Mouse (Mus musculus): ENCODE results near the gene Epc2. TPM values are rescaled to one million over a fixed set of nuclear protein-coding genes. Genes with fewer than 3 reads are reported as not detected.

The Epc2 gene
- polyA plus RNA-seq, 1 experiment from 2014 or later, result 8.2 TPM

GRCm38 (mm10) chr2:49582546-49582945, 131.3 kb downstream of the Epc2 start:
- ATAC-seq (ENCODE audit: insufficient read depth) (no peak), DNase-seq (no peak)
- Histone ChIP-seq H3K9ac (no peak overlapping the region), H3K36me3 (ENCODE audit: insufficient read depth) (no peaks in the 10 kb centered on the region), H3K4me1 (ENCODE audit: insufficient read depth) (no peaks in the 10 kb centered on the region), H3K9me3 (ENCODE audit: low read depth, low read length) (no peaks in the 10 kb centered on the region), H3K4me3 (ENCODE audit: low read depth, low read length) (no peak overlapping the region), H3K27me3 (ENCODE audit: insufficient read depth, low read length) (no peaks in the 10 kb centered on the region), H3K27ac (ENCODE audit: low read depth) (no peak overlapping the region), H3K4me2 (no peak overlapping the region)
- 79% methylated on average over 5 of the region's 5 CpGs for WGBS
- no peak for TF ChIP-seq CTCF (IDR thresholded peaks at IDR 0.05; ENCODE audit: low read depth)

GRCm38 (mm10) chr2:49583311-49583710, 132.0 kb downstream of the Epc2 start:
- no peak for DNase-seq
- Histone ChIP-seq H3K4me3 (ENCODE audit: low read depth, low read length) (no peak overlapping the region), H3K27ac (ENCODE audit: low read depth) (no peak overlapping the region), H3K4me1 (ENCODE audit: insufficient read depth) (no peaks in the 10 kb centered on the region), H3K9ac (no peak overlapping the region), H3K9me3 (ENCODE audit: low read depth, low read length) (no peaks in the 10 kb centered on the region), H3K4me2 (no peak overlapping the region), H3K27me3 (ENCODE audit: insufficient read depth, low read length) (no peaks in the 10 kb centered on the region), H3K36me3 (ENCODE audit: insufficient read depth) (no peaks in the 10 kb centered on the region)
- TF ChIP-seq CTCF (IDR thresholded peaks at IDR 0.05; ENCODE audit: low read depth), result no peak
- WGBS, result 86% methylated on average over 2 of the region's 2 CpGs
- no peak for ATAC-seq (ENCODE audit: insufficient read depth)

- Histone ChIP-seq H3K9me3 (ENCODE audit: low read depth, low read length) (no peaks in the 10 kb centered on the region), H3K4me3 (ENCODE audit: low read depth, low read length) (no peak overlapping the region), H3K36me3 (ENCODE audit: insufficient read depth) (no peaks in the 10 kb centered on the region), H3K4me1 (ENCODE audit: insufficient read depth) (no peaks in the 10 kb centered on the region), H3K27ac (ENCODE audit: low read depth) (no peak overlapping the region), H3K9ac (no peak overlapping the region), H3K4me2 (no peak overlapping the region), H3K27me3 (ENCODE audit: insufficient read depth, low read length) (no peaks in the 10 kb centered on the region)
- no peak for TF ChIP-seq CTCF (IDR thresholded peaks at IDR 0.05; ENCODE audit: low read depth)
- 64% methylated on average over 5 of the region's 5 CpGs for WGBS
- DNase-seq, result no peak
- ATAC-seq (ENCODE audit: insufficient read depth), result no peak
These were observed 139.2 kb downstream of the Epc2 start for GRCm38 (mm10) chr2:49590450-49590849.

- DNase-seq (no peak), ATAC-seq (ENCODE audit: insufficient read depth) (no peak)
- TF ChIP-seq CTCF (IDR thresholded peaks at IDR 0.05; ENCODE audit: low read depth), result no peak
- H3K9me3 ChIP-seq (ENCODE audit: low read depth, low read length), result no peaks in the 10 kb centered on the region
- no peak overlapping the region for H3K27ac ChIP-seq (ENCODE audit: low read depth)
- H3K4me3 ChIP-seq (ENCODE audit: low read depth, low read length), result no peak overlapping the region
- no peak overlapping the region for H3K4me2 ChIP-seq
- H3K36me3 ChIP-seq (ENCODE audit: insufficient read depth), result no peaks in the 10 kb centered on the region
- no peaks in the 10 kb centered on the region for H3K4me1 ChIP-seq (ENCODE audit: insufficient read depth)
- H3K9ac ChIP-seq, result no peak overlapping the region
- no peaks in the 10 kb centered on the region for H3K27me3 ChIP-seq (ENCODE audit: insufficient read depth, low read length)
These were observed 141.6 kb downstream of the Epc2 start for GRCm38 (mm10) chr2:49592926-49593325.

- ATAC-seq (ENCODE audit: insufficient read depth), result no peak
- 78% methylated on average over 7 of the region's 7 CpGs for WGBS
- no peaks in the 10 kb centered on the region for H3K36me3 ChIP-seq (ENCODE audit: insufficient read depth)
- no peak for TF ChIP-seq CTCF (IDR thresholded peaks at IDR 0.05; ENCODE audit: low read depth)
- H3K9me3 ChIP-seq (ENCODE audit: low read depth, low read length), result no peaks in the 10 kb centered on the region
- no peaks in the 10 kb centered on the region for H3K27me3 ChIP-seq (ENCODE audit: insufficient read depth, low read length)
- H3K4me3 ChIP-seq (ENCODE audit: low read depth, low read length), result no peak overlapping the region
- H3K9ac ChIP-seq, result no peak overlapping the region
- H3K27ac ChIP-seq (ENCODE audit: low read depth), result no peak overlapping the region
- no peak overlapping the region for H3K4me2 ChIP-seq
- no peaks in the 10 kb centered on the region for H3K4me1 ChIP-seq (ENCODE audit: insufficient read depth)
- no peak for DNase-seq
These were observed 143.6 kb downstream of the Epc2 start for GRCm38 (mm10) chr2:49594886-49595285.

- Histone ChIP-seq H3K9me3 (ENCODE audit: low read depth, low read length) (no peaks in the 10 kb centered on the region), H3K27ac (ENCODE audit: low read depth) (no peak overlapping the region), H3K9ac (no peak overlapping the region), H3K4me3 (ENCODE audit: low read depth, low read length) (no peak overlapping the region), H3K4me2 (no peak overlapping the region), H3K36me3 (ENCODE audit: insufficient read depth) (no peaks in the 10 kb centered on the region), H3K27me3 (ENCODE audit: insufficient read depth, low read length) (no peaks in the 10 kb centered on the region), H3K4me1 (ENCODE audit: insufficient read depth) (no peaks in the 10 kb centered on the region)
- 76% methylated on average over 3 of the region's 3 CpGs for WGBS
- TF ChIP-seq CTCF (IDR thresholded peaks at IDR 0.05; ENCODE audit: low read depth), result no peak
- ATAC-seq (ENCODE audit: insufficient read depth) (no peak), DNase-seq (no peak)
These were observed 145.0 kb downstream of the Epc2 start for GRCm38 (mm10) chr2:49596318-49596717.

GRCm38 (mm10) chr2:49600021-49600681, 148.9 kb downstream of the Epc2 start:
- Histone ChIP-seq H3K4me3 (ENCODE audit: low read depth, low read length) (no peak overlapping the region), H3K36me3 (ENCODE audit: insufficient read depth) (no peaks in the 10 kb centered on the region), H3K4me1 (ENCODE audit: insufficient read depth) (no peaks in the 10 kb centered on the region), H3K27ac (ENCODE audit: low read depth) (no peak overlapping the region), H3K27me3 (ENCODE audit: insufficient read depth, low read length) (no peaks in the 10 kb centered on the region), H3K9me3 (ENCODE audit: low read depth, low read length) (no peaks in the 10 kb centered on the region), H3K4me2 (no peak overlapping the region), H3K9ac (no peak overlapping the region)
- no peak for TF ChIP-seq CTCF (IDR thresholded peaks at IDR 0.05; ENCODE audit: low read depth)
- ATAC-seq (ENCODE audit: insufficient read depth), result no peak
- DNase-seq, result no peak
- WGBS, result 54% methylated on average over 7 of the region's 7 CpGs

Other genes with a start within 250 kb of the Epc2 start
- 0.78 and 1.0 TPM in 2 replicates for gene Kif5c, start 167.8 kb downstream of the Epc2 start, polyA plus RNA-seq (2014; fragmentation: Nextera tagmentation; extraction: Ambion mirVana)